Mouse (Mus musculus): ENCODE data around the gene Neurod2. TPM values are rescaled to one million over a fixed set of nuclear protein-coding genes. Genes with fewer than 3 reads are reported as not detected.

Gene Neurod2
- polyA plus RNA-seq, 1 experiment: not detected

DNA sequence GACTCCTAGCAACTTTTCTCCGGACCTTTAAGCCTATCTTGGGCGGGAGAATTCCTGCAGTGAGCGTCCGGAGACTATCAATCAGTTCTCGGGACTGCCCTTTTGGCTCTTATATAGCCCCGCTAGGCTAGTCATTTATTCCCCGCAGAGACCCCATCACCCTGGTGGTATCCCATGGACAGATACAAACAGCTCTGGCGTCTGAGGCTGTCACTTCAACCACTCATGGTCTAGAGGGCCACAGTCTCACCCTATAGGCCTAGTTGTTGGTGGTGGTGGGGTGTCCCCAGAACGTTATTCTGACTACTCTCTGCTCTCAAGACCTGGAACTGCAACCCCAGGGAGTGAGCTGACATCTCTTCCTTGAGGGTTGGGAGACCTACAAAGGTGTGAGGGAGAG lies 19.9 kb upstream of the Neurod2 start:
- TF ChIP-seq MAX (IDR thresholded peaks at IDR 0.05) (no peak), CTCF (IDR thresholded peaks at IDR 0.05; ENCODE audit: control insufficient read depth, insufficient read depth, insufficient read length) (no peak), MYOG (IDR thresholded peaks at IDR 0.05; ENCODE audit: control insufficient read depth, extremely low read depth, insufficient read length) (no peak), FOSL1 (IDR thresholded peaks at IDR 0.05; ENCODE audit: insufficient read depth, low read length, poor library complexity, severe bottlenecking) (no peak), MYOD1 (IDR thresholded peaks at IDR 0.05; ENCODE audit: control insufficient read depth, insufficient read length, low read depth) (no peak), CEBPB (IDR thresholded peaks at IDR 0.05; ENCODE audit: low read depth) (no peak), USF1 (IDR thresholded peaks at IDR 0.05; ENCODE audit: low read depth) (no peak)
- Histone ChIP-seq H3K79me2 (ENCODE audit: control insufficient read depth, insufficient read depth) (no peaks in the 10 kb centered on the region), H3K79me3 (ENCODE audit: low read depth) (no peaks in the 10 kb centered on the region), H3K4me3 (ENCODE audit: insufficient read depth, poor library complexity, severe bottlenecking) (no peak overlapping the region), H3ac (ENCODE audit: control insufficient read depth, insufficient read length, low read depth) (no peak overlapping the region), H3K27me3 (ENCODE audit: control insufficient read depth, insufficient read depth, insufficient read length) (peaks cover 71% of the 10 kb centered on the region), H3K36me3 (ENCODE audit: control insufficient read depth, insufficient read depth) (no peaks in the 10 kb centered on the region)

- Histone ChIP-seq H3K4me3 (ENCODE audit: insufficient read depth, poor library complexity, severe bottlenecking) (no peak within 1 kb of the TSS), H3K79me3 (ENCODE audit: low read depth) (no peaks in the 10 kb centered on the region), H3K36me3 (ENCODE audit: control insufficient read depth, insufficient read depth) (no peaks in the 10 kb centered on the region), H3K79me2 (ENCODE audit: control insufficient read depth, insufficient read depth) (no peaks in the 10 kb centered on the region), H3ac (ENCODE audit: control insufficient read depth, insufficient read length, low read depth) (peak within 1 kb of the TSS; percentile 50), H3K27me3 (ENCODE audit: control insufficient read depth, insufficient read depth, insufficient read length) (peaks cover 71% of the 10 kb centered on the region)
- TF ChIP-seq CEBPB (IDR thresholded peaks at IDR 0.05; ENCODE audit: low read depth) (no peak), CTCF (IDR thresholded peaks at IDR 0.05; ENCODE audit: control insufficient read depth, insufficient read depth, insufficient read length) (no peak), USF1 (IDR thresholded peaks at IDR 0.05; ENCODE audit: low read depth) (no peak), FOSL1 (IDR thresholded peaks at IDR 0.05; ENCODE audit: insufficient read depth, low read length, poor library complexity, severe bottlenecking) (no peak), MYOD1 (IDR thresholded peaks at IDR 0.05; ENCODE audit: control insufficient read depth, insufficient read length, low read depth) (no peak)
Measured at GRCm38 (mm10) chr11:98348083-98348961, 18.9 kb upstream of the Neurod2 start, which contains the start of gene Ppp1r1b. Ppp1r1b (plus strand) TSS chr11:98348404.

- Histone ChIP-seq H3K27me3 (ENCODE audit: control insufficient read depth, insufficient read depth, insufficient read length) (peaks cover 66% of the 10 kb centered on the region), H3K4me3 (ENCODE audit: insufficient read depth, poor library complexity, severe bottlenecking) (no peak overlapping the region), H3K79me3 (ENCODE audit: low read depth) (no peaks in the 10 kb centered on the region), H3ac (ENCODE audit: control insufficient read depth, insufficient read length, low read depth) (no peak overlapping the region), H3K79me2 (ENCODE audit: control insufficient read depth, insufficient read depth) (no peaks in the 10 kb centered on the region), H3K36me3 (ENCODE audit: control insufficient read depth, insufficient read depth) (no peaks in the 10 kb centered on the region)
- TF ChIP-seq FOSL1 (IDR thresholded peaks at IDR 0.05; ENCODE audit: insufficient read depth, low read length, poor library complexity, severe bottlenecking): no peak
- no peak for TF ChIP-seq CTCF (IDR thresholded peaks at IDR 0.05; ENCODE audit: control insufficient read depth, insufficient read depth, insufficient read length)
- TF ChIP-seq CEBPB (IDR thresholded peaks at IDR 0.05; ENCODE audit: low read depth): no peak
- TF ChIP-seq USF1 (IDR thresholded peaks at IDR 0.05; ENCODE audit: low read depth): no peak
- no peak for TF ChIP-seq MYOD1 (IDR thresholded peaks at IDR 0.05; ENCODE audit: control insufficient read depth, insufficient read length, low read depth)
- TF ChIP-seq MAX (IDR thresholded peaks at IDR 0.05): no peak
Measured at GRCm38 (mm10) chr11:98347385-98348082, 18.1 kb upstream of the Neurod2 start.

DNA sequence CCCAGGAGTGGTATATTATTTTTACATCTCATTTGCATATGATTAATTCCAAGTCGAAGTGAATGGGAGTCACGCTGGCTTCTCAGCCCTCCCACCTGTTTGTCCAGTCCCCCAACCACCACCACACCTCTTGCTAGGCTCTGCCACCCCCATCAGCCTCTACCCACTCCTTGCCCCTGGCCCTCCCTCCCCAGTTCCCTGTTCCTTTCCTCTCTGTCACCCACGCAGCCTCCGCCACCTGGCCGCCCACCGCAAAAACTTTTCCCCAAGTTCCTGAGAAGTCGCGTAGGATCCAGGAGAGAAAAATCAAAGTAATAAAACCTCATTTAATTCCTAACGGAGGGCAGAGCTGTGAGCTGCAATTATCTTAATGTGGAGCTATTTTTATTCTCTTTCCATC lies 16.7 kb upstream of the Neurod2 start:
- Histone ChIP-seq H3K79me2 (ENCODE audit: control insufficient read depth, insufficient read depth) (no peaks in the 10 kb centered on the region), H3K79me3 (ENCODE audit: low read depth) (no peaks in the 10 kb centered on the region), H3ac (ENCODE audit: control insufficient read depth, insufficient read length, low read depth) (no peak overlapping the region), H3K27me3 (ENCODE audit: control insufficient read depth, insufficient read depth, insufficient read length) (peaks cover 58% of the 10 kb centered on the region), H3K36me3 (ENCODE audit: control insufficient read depth, insufficient read depth) (no peaks in the 10 kb centered on the region), H3K4me3 (ENCODE audit: insufficient read depth, poor library complexity, severe bottlenecking) (no peak overlapping the region)
- TF ChIP-seq MYOD1 (IDR thresholded peaks at IDR 0.05; ENCODE audit: control insufficient read depth, insufficient read length, low read depth) (no peak), MYOG (IDR thresholded peaks at IDR 0.05; ENCODE audit: control insufficient read depth, extremely low read depth, insufficient read length) (no peak), MAX (IDR thresholded peaks at IDR 0.05) (no peak), CEBPB (IDR thresholded peaks at IDR 0.05; ENCODE audit: low read depth) (no peak), CTCF (IDR thresholded peaks at IDR 0.05; ENCODE audit: control insufficient read depth, insufficient read depth, insufficient read length) (no peak), FOSL1 (IDR thresholded peaks at IDR 0.05; ENCODE audit: insufficient read depth, low read length, poor library complexity, severe bottlenecking) (no peak), USF1 (IDR thresholded peaks at IDR 0.05; ENCODE audit: low read depth) (no peak)

DNA sequence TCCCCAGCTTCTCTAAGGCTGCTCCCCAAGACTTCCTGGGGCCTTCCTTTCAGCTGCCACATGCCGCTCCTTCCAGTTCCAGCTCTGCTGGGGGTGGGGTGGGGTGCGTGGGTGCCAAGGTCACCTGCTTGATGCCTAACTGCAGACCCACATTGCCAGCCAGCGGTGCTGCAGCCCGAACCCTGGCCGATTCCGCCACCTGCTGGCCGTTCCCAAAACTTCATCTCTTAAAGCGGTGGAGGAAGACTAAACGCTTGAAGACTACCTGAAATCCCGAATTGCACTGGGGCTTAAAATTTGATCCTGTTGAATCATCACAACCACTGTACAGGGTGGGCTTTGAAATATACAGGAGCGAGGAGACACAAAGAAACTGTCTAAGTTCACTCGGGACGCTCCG lies 15.8 kb upstream of the Neurod2 start:
- Histone ChIP-seq H3K4me3 (ENCODE audit: insufficient read depth, poor library complexity, severe bottlenecking) (no peak overlapping the region), H3K79me2 (ENCODE audit: control insufficient read depth, insufficient read depth) (no peaks in the 10 kb centered on the region), H3K36me3 (ENCODE audit: control insufficient read depth, insufficient read depth) (no peaks in the 10 kb centered on the region), H3K79me3 (ENCODE audit: low read depth) (no peaks in the 10 kb centered on the region), H3ac (ENCODE audit: control insufficient read depth, insufficient read length, low read depth) (no peak overlapping the region), H3K27me3 (ENCODE audit: control insufficient read depth, insufficient read depth, insufficient read length) (peaks cover 50% of the 10 kb centered on the region)
- TF ChIP-seq CTCF (IDR thresholded peaks at IDR 0.05; ENCODE audit: control insufficient read depth, insufficient read depth, insufficient read length) (peak; percentile 56), MYOG (IDR thresholded peaks at IDR 0.05; ENCODE audit: control insufficient read depth, extremely low read depth, insufficient read length) (no peak)

Data from C2C12 (cell line).